Mouse (Mus musculus) E14TG2a.4 (cell line): Measurements from ENCODE around the gene Nom1.
"Not testable (repeated sequence)": the region's sequence is repeated elsewhere in the genome, so short reads cannot be mapped to it uniquely, and the experiment has no call there.

Source experiments
- H3K27me3 ChIP-seq: 2 replicates; pipeline ENCODE4 v1.6.1; 2014; ENCODE audit warnings: low read length, control low read depth; ENCODE audit not compliant: insufficient read depth
- H3K36me3 ChIP-seq: 2 replicates; pipeline ENCODE4 v1.6.1; 2014; ENCODE audit warnings: low read length, control low read depth; ENCODE audit not compliant: insufficient read depth
- H3K4me1 ChIP-seq: replicated peaks from 2 replicates; pipeline ENCODE4 v1.6.1; 2014; ENCODE audit warnings: low read depth, low read length, control low read depth
- H3K4me3 ChIP-seq: replicated peaks from 2 replicates; pipeline ENCODE4 v1.5.1; 2014; ENCODE audit warnings: mild to moderate bottlenecking, low read length
- H3K9me3 ChIP-seq: 2 replicates; pipeline ENCODE4 v1.6.1; 2014; ENCODE audit warnings: low read length, control low read depth
- CTCF ChIP-seq: conservative IDR thresholded peaks from 2 replicates; pipeline ENCODE4 v1.5.1; 2014; ENCODE audit warnings: low read length
- NANOG ChIP-seq: IDR thresholded peaks from 2 replicates; pipeline ENCODE4 v1.6.1; 2014; ENCODE audit warnings: borderline replicate concordance, low read length, mixed read lengths
- POU5F1 ChIP-seq: IDR thresholded peaks from 2 replicates; pipeline ENCODE4 v1.6.1; 2014; ENCODE audit warnings: low read length, borderline replicate concordance

Gene Nom1

DNA sequence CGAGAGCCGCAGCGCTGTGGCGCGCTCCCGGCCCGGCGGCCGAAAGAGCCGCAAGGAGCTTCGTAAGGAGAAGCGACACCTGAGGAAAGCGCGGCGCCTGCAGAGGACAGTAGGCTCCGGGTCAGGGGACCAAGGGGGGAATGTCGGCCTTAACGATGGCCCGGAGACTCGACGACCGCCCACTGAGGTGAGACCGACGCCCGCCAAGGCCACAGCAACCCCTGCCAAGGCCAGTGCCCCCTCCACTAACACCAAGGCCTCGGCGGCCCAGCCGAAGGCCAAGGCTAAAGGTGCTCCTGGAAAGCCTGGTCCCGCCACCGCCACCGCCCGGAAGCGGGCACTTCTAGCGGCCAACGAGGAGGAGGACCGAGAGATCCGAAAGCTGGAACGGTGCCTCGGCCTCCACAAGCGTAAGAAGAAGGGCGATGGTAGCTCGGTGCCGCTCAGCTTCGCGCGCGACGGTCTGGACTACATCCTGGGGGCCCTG, 451 bp downstream of the Nom1 start:
- Histone ChIP-seq H3K36me3 (peaks cover 46% of the 10 kb centered on the region), H3K27me3 (peaks cover 4% of the 10 kb centered on the region; the same call in 1 of the 2 replicates), H3K9me3 (no peaks in the 10 kb centered on the region), H3K4me1 (peaks cover 43% of the 10 kb centered on the region), H3K4me3 (peak overlapping the region; percentile 95)
- TF ChIP-seq NANOG: no peak
- no peak for TF ChIP-seq CTCF
- no peak for TF ChIP-seq POU5F1

DNA sequence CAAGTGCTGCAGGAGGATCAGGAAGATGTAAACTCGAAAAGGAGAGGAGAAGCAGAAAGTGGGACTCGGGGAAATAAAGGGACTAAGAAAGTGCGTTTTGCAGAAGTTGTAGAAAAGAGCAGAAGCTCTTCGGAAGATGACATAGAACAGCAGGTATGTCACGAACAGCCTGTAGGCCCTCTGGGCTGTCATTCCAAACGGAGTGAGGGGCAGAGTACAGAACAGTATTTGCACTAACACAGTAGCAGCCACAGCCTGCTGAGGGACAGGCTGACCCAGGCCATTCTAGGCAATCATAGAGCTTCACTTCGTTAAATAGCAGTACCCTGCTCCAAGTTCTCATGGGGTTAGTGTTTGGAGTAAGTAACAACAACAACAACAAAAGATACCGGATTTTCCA, 1.0 kb downstream of the Nom1 start:
- TF ChIP-seq NANOG: no peak
- no peak for TF ChIP-seq POU5F1
- no peak for TF ChIP-seq CTCF
- Histone ChIP-seq H3K4me1 (peaks cover 43% of the 10 kb centered on the region), H3K9me3 (no peaks in the 10 kb centered on the region), H3K27me3 (peaks cover 4% of the 10 kb centered on the region; the same call in 1 of the 2 replicates), H3K4me3 (peak overlapping the region; percentile 95), H3K36me3 (peaks cover 52% of the 10 kb centered on the region)

DNA sequence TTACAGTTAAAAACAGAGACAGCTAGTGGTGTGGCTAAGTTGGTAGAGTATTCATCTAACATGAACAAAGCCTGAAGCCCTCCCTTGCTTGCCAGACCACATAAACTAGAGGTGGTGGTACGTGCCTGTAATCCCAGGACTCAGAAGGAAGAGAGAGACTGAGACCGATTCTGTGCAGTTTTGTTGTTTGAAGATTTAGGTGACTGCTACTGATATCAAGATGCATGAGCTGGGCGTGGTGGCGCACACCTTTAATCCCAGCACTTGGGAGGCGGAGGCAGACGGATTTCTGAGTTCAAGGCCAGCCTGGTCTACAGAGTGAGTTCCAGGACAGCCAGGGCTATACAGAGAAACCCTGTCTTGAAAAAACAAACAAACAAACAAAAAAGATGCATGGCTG, 2.3 kb downstream of the Nom1 start:
- H3K4me3 ChIP-seq: 0 out of 2 replicates have a peak overlapping the region, but pooled peaks have one; percentile 95

DNA sequence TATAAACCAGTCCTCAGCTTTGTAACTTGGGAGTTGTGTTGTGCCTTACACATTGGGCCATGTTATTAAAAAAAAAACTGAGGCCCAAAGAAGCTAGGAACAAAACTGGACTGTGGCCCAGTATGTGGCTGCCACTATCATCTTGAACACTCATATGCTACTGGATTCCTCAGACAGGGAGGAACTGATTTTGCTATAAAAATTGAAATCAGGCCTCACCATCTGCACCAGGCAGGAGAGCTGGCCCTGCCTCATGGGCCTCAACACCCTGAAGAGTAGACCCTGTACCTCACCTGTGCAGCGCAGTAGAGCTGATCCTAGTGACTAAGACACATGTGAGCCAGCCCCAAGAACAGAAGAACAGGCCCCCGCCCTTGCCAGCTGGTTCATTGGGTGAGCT, 10.8 kb downstream of the Nom1 start:
- no peaks in the 10 kb centered on the region for H3K4me1 ChIP-seq
- no peaks in the 10 kb centered on the region for H3K9me3 ChIP-seq
- H3K27me3 ChIP-seq: no peaks in the 10 kb centered on the region
- no peak overlapping the region for H3K4me3 ChIP-seq
- H3K36me3 ChIP-seq: peaks cover 98% of the 10 kb centered on the region
- TF ChIP-seq CTCF: no peak
- TF ChIP-seq POU5F1: no peak
- TF ChIP-seq NANOG: no peak

More for the DNA sequence above, 2.3 kb downstream of the Nom1 start:
- Histone ChIP-seq H3K4me1 (peaks cover 43% of the 10 kb centered on the region), H3K36me3 (peaks cover 64% of the 10 kb centered on the region)
- H3K27me3 ChIP-seq, H3K9me3 ChIP-seq: not testable (repeated sequence)

DNA sequence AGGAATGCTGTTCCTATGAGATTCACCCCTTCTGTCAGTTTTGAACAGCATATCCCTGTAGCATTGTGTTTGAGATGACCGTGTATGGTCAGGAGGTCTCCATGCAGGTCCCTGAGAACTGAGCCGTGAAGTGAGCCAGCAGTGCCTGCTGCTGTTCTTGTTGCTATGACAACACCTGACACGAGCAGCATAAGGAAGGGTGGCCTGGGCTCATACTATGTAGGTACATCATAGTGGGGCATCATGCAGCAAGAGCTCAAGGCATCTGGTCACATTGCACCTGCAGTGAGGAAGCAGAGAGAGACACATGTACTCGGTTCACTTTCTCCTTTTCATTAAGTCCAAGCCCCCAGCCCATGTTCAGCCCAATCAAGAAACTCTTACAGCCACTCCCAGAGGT, 17.9 kb downstream of the Nom1 start:
- TF ChIP-seq POU5F1 (no peak), CTCF (no peak), NANOG (no peak)
- Histone ChIP-seq H3K4me3 (no peak overlapping the region), H3K9me3 (no peaks in the 10 kb centered on the region), H3K27me3 (no peaks in the 10 kb centered on the region), H3K4me1 (no peaks in the 10 kb centered on the region), H3K36me3 (peaks cover 91% of the 10 kb centered on the region)

DNA sequence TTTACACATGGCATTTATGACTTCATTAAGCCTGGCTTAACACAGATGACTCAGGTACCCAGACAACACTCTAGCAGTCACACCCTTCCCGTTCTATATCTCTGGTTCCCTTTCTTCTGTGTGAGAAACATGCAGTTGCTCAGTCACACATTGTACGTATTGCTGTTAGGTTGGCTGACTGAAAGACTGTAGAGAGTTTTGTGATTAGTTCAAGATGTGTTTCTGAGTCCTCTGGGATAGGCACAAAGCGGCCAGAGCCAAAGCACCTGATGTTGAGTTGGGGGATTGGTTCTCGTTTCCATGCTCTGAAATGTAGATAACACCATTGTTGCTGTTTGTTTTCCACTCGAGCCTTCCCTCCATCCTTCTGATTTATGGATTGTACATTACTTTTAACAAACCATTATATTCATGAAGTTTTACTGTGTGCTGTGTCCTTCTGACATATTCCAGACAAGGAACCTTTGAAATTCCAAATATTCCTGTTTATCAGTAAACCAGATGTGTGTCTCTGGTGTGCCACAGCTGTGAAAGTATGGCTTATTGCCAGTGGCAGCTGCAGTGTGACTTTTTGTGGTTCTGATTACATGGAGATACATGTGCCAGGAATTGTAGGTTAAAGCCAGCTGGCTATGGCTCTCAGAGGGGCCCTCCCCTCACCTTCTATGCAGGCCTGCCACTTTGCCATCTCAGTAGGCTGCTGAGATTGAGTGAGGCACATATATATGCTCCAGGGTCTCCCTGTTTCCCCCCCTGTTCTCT, 22.6 kb downstream of the Nom1 start:
- no peaks in the 10 kb centered on the region for H3K27me3 ChIP-seq
- H3K4me1 ChIP-seq: no peaks in the 10 kb centered on the region
- peaks cover 66% of the 10 kb centered on the region for H3K36me3 ChIP-seq
- TF ChIP-seq POU5F1 (no peak), CTCF (no peak)
- H3K9me3 ChIP-seq: no peaks in the 10 kb centered on the region
- H3K4me3 ChIP-seq: no peak overlapping the region

DNA sequence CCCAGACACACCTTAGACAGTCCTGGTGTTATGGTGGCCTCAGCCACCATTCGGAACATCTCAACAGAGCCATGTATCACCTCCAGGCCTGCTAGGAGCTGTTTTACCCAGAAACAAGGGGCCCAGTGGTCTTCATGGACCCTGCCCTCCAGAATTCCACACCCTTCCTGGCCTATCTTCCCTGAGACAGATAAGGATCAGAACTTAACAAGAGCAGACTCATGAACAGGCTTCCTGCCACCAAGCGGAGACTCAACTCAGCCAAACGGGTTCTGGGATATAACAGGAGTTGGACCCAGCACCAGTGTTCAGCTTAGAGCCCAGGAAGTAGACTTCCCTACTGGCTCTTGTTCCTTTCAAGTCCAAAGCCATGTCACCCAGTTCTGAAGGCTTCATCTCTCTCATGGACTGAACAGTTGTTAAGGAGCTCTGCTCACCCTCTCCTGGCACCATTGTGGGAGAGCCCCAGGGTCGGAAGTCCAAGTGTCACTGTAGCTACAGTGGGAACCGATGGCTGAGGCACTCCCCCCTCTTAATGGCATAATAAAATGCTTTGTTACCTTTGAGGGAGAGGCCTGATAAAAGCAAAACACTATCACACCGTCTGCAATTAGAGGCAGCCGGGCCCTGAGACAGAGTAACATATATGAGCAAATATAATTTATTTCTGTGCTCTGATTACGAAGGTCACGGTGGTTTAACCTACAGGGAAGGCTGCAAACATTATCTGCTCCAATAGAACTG, 28.7 kb downstream of the Nom1 start:
- Histone ChIP-seq H3K9me3 (no peaks in the 10 kb centered on the region), H3K36me3 (peaks cover 16% of the 10 kb centered on the region), H3K27me3 (peaks cover 35% of the 10 kb centered on the region), H3K4me3 (no peak overlapping the region), H3K4me1 (peaks cover 8% of the 10 kb centered on the region; the same call in 1 of the 2 replicates)
- TF ChIP-seq POU5F1 (no peak), CTCF (no peak), NANOG (no peak)

DNA sequence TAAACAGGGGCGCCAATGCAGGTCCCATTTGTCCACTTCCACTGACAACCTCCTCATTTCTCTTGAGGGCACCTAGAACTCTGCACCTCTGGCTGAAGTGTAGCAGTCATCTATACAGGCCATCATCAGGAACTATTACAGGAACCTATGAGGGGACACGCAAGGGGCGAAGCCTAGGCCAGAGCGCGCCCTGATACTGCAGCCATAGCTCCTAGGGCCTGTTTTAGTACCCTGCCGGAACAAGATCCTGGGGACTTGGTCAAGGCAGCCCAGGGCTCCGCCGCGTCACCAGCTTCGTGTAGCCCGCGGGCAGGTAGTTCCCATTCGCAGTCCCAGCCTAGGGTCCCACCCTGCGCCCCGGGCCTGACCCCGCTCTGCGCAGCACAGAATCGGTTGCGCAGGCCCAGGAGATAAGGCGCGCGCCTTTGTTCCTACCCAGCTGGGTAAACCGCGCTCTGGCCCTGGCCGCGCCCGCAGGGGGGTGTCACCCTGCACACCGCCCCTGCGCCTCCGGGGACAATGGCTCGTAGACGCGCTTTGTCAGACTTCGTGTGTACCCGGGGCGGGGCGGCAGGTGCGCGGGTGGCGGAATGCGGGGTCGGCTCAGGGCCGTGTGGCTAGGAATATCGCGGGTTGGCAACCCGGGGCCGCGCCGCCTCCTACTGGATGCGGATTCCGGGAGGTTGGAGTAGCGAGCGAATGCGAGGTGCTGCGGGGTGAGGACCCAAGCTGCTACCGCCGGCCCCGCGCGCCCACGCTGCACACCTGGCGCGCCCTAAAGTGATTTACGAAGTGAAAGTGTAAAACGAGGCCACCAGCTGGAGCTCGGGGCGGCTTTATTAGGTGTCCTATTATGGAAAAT, 33.3 kb downstream of the Nom1 start:
- TF ChIP-seq POU5F1: no peak
- peaks cover 33% of the 10 kb centered on the region for H3K4me1 ChIP-seq
- peak overlapping the region; percentile 81 for H3K4me3 ChIP-seq
- no peaks in the 10 kb centered on the region for H3K36me3 ChIP-seq
- no peaks in the 10 kb centered on the region for H3K9me3 ChIP-seq
- peaks cover 77% of the 10 kb centered on the region for H3K27me3 ChIP-seq
